Mouse (Mus musculus) heart, postnatal 0 days (tissue): ENCODE results near the gene Scrt2.

Experiments
- CTCF ChIP-seq: IDR thresholded peaks from 2 replicates; pipeline ENCODE4 v1.5.1; 2016; ENCODE audit warnings: antibody characterized with exemption, control low read depth, low read depth
- EP300 ChIP-seq: IDR thresholded peaks from 2 replicates; pipeline ENCODE4 v1.6.1; 2016; ENCODE audit warnings: antibody characterized with exemption, low read depth

GRCm38 (mm10) chr2:152074521-152074920 is 6.8 kb upstream of the Scrt2 start:
- TF ChIP-seq CTCF: no peak
- no peak for TF ChIP-seq EP300
